Mouse (Mus musculus): Measurements from ENCODE around the gene Misp.

Misp gene

GRCm38 (mm10) chr10:79852827-79853226, 32.0 kb downstream of the Misp start:
- no peak for ATAC-seq (ENCODE audit: insufficient number of reproducible peaks, low FRiP score, low TSS enrichment)

GRCm38 (mm10) chr10:79853392-79853791, 32.6 kb downstream of the Misp start:
- ATAC-seq (ENCODE audit: insufficient number of reproducible peaks, low FRiP score, low TSS enrichment) = no peak

GRCm38 (mm10) chr10:79853860-79854795, 33.3 kb downstream of the Misp start, which contains the start of gene Ptbp1:
Gene Ptbp1 (plus strand): TSS chr10:79854427.
- peak; percentile 90 for ATAC-seq (ENCODE audit: insufficient number of reproducible peaks, low FRiP score, low TSS enrichment)

- no peak for ATAC-seq (ENCODE audit: insufficient number of reproducible peaks, low FRiP score, low TSS enrichment)
Measured at GRCm38 (mm10) chr10:79854801-79855541, 34.2 kb downstream of the Misp start.

- no peak for ATAC-seq (ENCODE audit: insufficient number of reproducible peaks, low FRiP score, low TSS enrichment)
Measured at GRCm38 (mm10) chr10:79855558-79856184, 34.9 kb downstream of the Misp start.

- ATAC-seq (ENCODE audit: insufficient number of reproducible peaks, low FRiP score, low TSS enrichment) = no peak
Measured at GRCm38 (mm10) chr10:79856280-79856679, 35.5 kb downstream of the Misp start.

- no peak for ATAC-seq (ENCODE audit: insufficient number of reproducible peaks, low FRiP score, low TSS enrichment)
Measured at GRCm38 (mm10) chr10:79856704-79857451, 36.1 kb downstream of the Misp start.

- no peak for ATAC-seq (ENCODE audit: insufficient number of reproducible peaks, low FRiP score, low TSS enrichment)
Measured at GRCm38 (mm10) chr10:79857452-79857811, 36.6 kb downstream of the Misp start.

GRCm38 (mm10) chr10:79857894-79858293, 37.1 kb downstream of the Misp start:
- no peak for ATAC-seq (ENCODE audit: insufficient number of reproducible peaks, low FRiP score, low TSS enrichment)

- ATAC-seq (ENCODE audit: insufficient number of reproducible peaks, low FRiP score, low TSS enrichment) = no peak
Measured at GRCm38 (mm10) chr10:79858416-79859074, 37.8 kb downstream of the Misp start.

- ATAC-seq (ENCODE audit: insufficient number of reproducible peaks, low FRiP score, low TSS enrichment) = no peak
Measured at GRCm38 (mm10) chr10:79859116-79859515, 38.3 kb downstream of the Misp start.

GRCm38 (mm10) chr10:79860079-79860911, 39.5 kb downstream of the Misp start:
- no peak for ATAC-seq (ENCODE audit: insufficient number of reproducible peaks, low FRiP score, low TSS enrichment)

GRCm38 (mm10) chr10:79861230-79862048, 40.6 kb downstream of the Misp start:
- peak; percentile 70; the same call in 1 of the 2 replicates for ATAC-seq (ENCODE audit: insufficient number of reproducible peaks, low FRiP score, low TSS enrichment)

GRCm38 (mm10) chr10:79862049-79862788, 41.4 kb downstream of the Misp start:
- ATAC-seq (ENCODE audit: insufficient number of reproducible peaks, low FRiP score, low TSS enrichment) = no peak

GRCm38 (mm10) chr10:79862925-79863324, 42.1 kb downstream of the Misp start:
- no peak for ATAC-seq (ENCODE audit: insufficient number of reproducible peaks, low FRiP score, low TSS enrichment)

- ATAC-seq (ENCODE audit: insufficient number of reproducible peaks, low FRiP score, low TSS enrichment) = no peak
Measured at GRCm38 (mm10) chr10:79864351-79865188, 43.8 kb downstream of the Misp start.
